Mouse (Mus musculus): ENCODE results near the gene Pjvk. TPM values are rescaled to one million over a fixed set of nuclear protein-coding genes. Genes with fewer than 3 reads are reported as not detected.

Gene Pjvk
- polyA plus RNA-seq, 1 experiment from 2014 or later = 0.41 TPM

GRCm38 (mm10) chr2:76654646-76655045, 6.4 kb downstream of the Pjvk start:
- no peaks in the 10 kb centered on the region for H3K36me3 ChIP-seq (ENCODE audit: control insufficient read depth, insufficient read depth, low read length)
- H3K4me1 ChIP-seq (ENCODE audit: control insufficient read depth, insufficient read depth, low read length) = no peaks in the 10 kb centered on the region
- ATAC-seq (ENCODE audit: insufficient number of reproducible peaks, insufficient read depth, low FRiP score, low read depth) = 0 out of 2 replicates have a peak, but pooled peaks have one; percentile 42
- WGBS = 63% methylated on average over 5 of the region's 5 CpGs
- H3K4me2 ChIP-seq (replicated peaks; ENCODE audit: low read depth, low read length) = no peak overlapping the region
- no peaks in the 10 kb centered on the region for H3K9me3 ChIP-seq (ENCODE audit: control insufficient read depth, low read depth, low read length)
- H3K4me3 ChIP-seq (ENCODE audit: low read depth, low read length) = no peak overlapping the region
- no peak overlapping the region for H3K9ac ChIP-seq (replicated peaks; ENCODE audit: low read depth, low read length)
- H3K27me3 ChIP-seq (ENCODE audit: control insufficient read depth, insufficient read depth, low read length) = no peaks in the 10 kb centered on the region
- no peak overlapping the region for H3K27ac ChIP-seq (ENCODE audit: low read length)

GRCm38 (mm10) chr2:76655444-76655843, 7.2 kb downstream of the Pjvk start:
- Histone ChIP-seq H3K4me2 (replicated peaks; ENCODE audit: low read depth, low read length) (no peak overlapping the region), H3K9ac (replicated peaks; ENCODE audit: low read depth, low read length) (no peak overlapping the region), H3K4me3 (ENCODE audit: low read depth, low read length) (no peak overlapping the region), H3K36me3 (ENCODE audit: control insufficient read depth, insufficient read depth, low read length) (no peaks in the 10 kb centered on the region), H3K9me3 (ENCODE audit: control insufficient read depth, low read depth, low read length) (no peaks in the 10 kb centered on the region), H3K27ac (ENCODE audit: low read length) (no peak overlapping the region), H3K27me3 (ENCODE audit: control insufficient read depth, insufficient read depth, low read length) (no peaks in the 10 kb centered on the region), H3K4me1 (ENCODE audit: control insufficient read depth, insufficient read depth, low read length) (no peaks in the 10 kb centered on the region)
- no peak for ATAC-seq (ENCODE audit: insufficient number of reproducible peaks, insufficient read depth, low FRiP score, low read depth)
- WGBS = 74% methylated on average over 3 of the region's 3 CpGs

- Histone ChIP-seq H3K4me1 (ENCODE audit: control insufficient read depth, insufficient read depth, low read length) (no peaks in the 10 kb centered on the region), H3K4me3 (ENCODE audit: low read depth, low read length) (no peak overlapping the region), H3K36me3 (ENCODE audit: control insufficient read depth, insufficient read depth, low read length) (no peaks in the 10 kb centered on the region), H3K9me3 (ENCODE audit: control insufficient read depth, low read depth, low read length) (no peaks in the 10 kb centered on the region), H3K4me2 (replicated peaks; ENCODE audit: low read depth, low read length) (no peak overlapping the region), H3K27ac (ENCODE audit: low read length) (no peak overlapping the region), H3K9ac (replicated peaks; ENCODE audit: low read depth, low read length) (no peak overlapping the region), H3K27me3 (ENCODE audit: control insufficient read depth, insufficient read depth, low read length) (no peaks in the 10 kb centered on the region)
- ATAC-seq (ENCODE audit: insufficient number of reproducible peaks, insufficient read depth, low FRiP score, low read depth) = no peak
- WGBS = 12% methylated on average over 1 of the region's 1 CpGs
These were observed 7.7 kb downstream of the Pjvk start for GRCm38 (mm10) chr2:76655982-76656381.

- ATAC-seq (ENCODE audit: insufficient number of reproducible peaks, insufficient read depth, low FRiP score, low read depth) = no peak
- 76% methylated on average over 13 of the region's 13 CpGs for WGBS
- Histone ChIP-seq H3K9ac (replicated peaks; ENCODE audit: low read depth, low read length) (no peak overlapping the region), H3K36me3 (ENCODE audit: control insufficient read depth, insufficient read depth, low read length) (peaks cover 8% of the 10 kb centered on the region), H3K4me1 (ENCODE audit: control insufficient read depth, insufficient read depth, low read length) (no peaks in the 10 kb centered on the region), H3K27ac (ENCODE audit: low read length) (no peak overlapping the region), H3K9me3 (ENCODE audit: control insufficient read depth, low read depth, low read length) (no peaks in the 10 kb centered on the region), H3K27me3 (ENCODE audit: control insufficient read depth, insufficient read depth, low read length) (no peaks in the 10 kb centered on the region), H3K4me3 (ENCODE audit: low read depth, low read length) (no peak overlapping the region), H3K4me2 (replicated peaks; ENCODE audit: low read depth, low read length) (no peak overlapping the region)
These were observed 10.3 kb downstream of the Pjvk start for GRCm38 (mm10) chr2:76658551-76658950.

- Histone ChIP-seq H3K9ac (replicated peaks; ENCODE audit: low read depth, low read length) (no peak overlapping the region), H3K9me3 (ENCODE audit: control insufficient read depth, low read depth, low read length) (no peaks in the 10 kb centered on the region), H3K4me3 (ENCODE audit: low read depth, low read length) (no peak overlapping the region), H3K27ac (ENCODE audit: low read length) (no peak overlapping the region), H3K4me2 (replicated peaks; ENCODE audit: low read depth, low read length) (no peak overlapping the region), H3K27me3 (ENCODE audit: control insufficient read depth, insufficient read depth, low read length) (no peaks in the 10 kb centered on the region), H3K4me1 (ENCODE audit: control insufficient read depth, insufficient read depth, low read length) (no peaks in the 10 kb centered on the region), H3K36me3 (ENCODE audit: control insufficient read depth, insufficient read depth, low read length) (peaks cover 9% of the 10 kb centered on the region)
- ATAC-seq (ENCODE audit: insufficient number of reproducible peaks, insufficient read depth, low FRiP score, low read depth) = no peak
- WGBS = 56% methylated on average over 6 of the region's 8 CpGs
These were observed 11.1 kb downstream of the Pjvk start for GRCm38 (mm10) chr2:76659419-76659818.

DNA sequence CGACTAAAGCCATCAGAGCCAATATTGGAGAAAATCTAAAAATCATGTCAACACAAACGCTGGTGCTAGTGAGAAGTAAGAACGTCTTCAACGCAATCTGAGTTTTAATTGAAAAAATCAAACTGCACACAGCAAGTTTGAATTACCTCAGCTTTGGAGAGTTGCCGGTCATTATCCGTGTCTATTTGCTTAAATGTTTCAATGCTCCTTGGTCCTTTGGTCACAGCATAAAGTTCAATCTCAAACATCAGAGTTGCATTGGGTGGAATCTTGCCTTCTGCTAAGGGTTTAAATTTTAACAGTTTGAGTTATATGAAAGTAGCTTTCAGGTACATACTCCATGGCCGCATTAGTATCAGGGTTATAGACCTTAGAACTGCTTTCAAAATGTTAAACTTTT, 17.3 kb downstream of the Pjvk start:
- H3K36me3 ChIP-seq (ENCODE audit: control insufficient read depth, insufficient read depth, low read length) = peaks cover 16% of the 10 kb centered on the region
- no peak overlapping the region for H3K27ac ChIP-seq (ENCODE audit: low read length)
- no peak overlapping the region for H3K9ac ChIP-seq (replicated peaks; ENCODE audit: low read depth, low read length)
- no peaks in the 10 kb centered on the region for H3K9me3 ChIP-seq (ENCODE audit: control insufficient read depth, low read depth, low read length)
- no peaks in the 10 kb centered on the region for H3K4me1 ChIP-seq (ENCODE audit: control insufficient read depth, insufficient read depth, low read length)
- no peak for ATAC-seq (ENCODE audit: insufficient number of reproducible peaks, insufficient read depth, low FRiP score, low read depth)
- WGBS = 96% methylated on average over 7 of the region's 7 CpGs
- H3K4me3 ChIP-seq (ENCODE audit: low read depth, low read length) = no peak overlapping the region
- H3K27me3 ChIP-seq (ENCODE audit: control insufficient read depth, insufficient read depth, low read length) = no peaks in the 10 kb centered on the region
- no peak overlapping the region for H3K4me2 ChIP-seq (replicated peaks; ENCODE audit: low read depth, low read length)

DNA sequence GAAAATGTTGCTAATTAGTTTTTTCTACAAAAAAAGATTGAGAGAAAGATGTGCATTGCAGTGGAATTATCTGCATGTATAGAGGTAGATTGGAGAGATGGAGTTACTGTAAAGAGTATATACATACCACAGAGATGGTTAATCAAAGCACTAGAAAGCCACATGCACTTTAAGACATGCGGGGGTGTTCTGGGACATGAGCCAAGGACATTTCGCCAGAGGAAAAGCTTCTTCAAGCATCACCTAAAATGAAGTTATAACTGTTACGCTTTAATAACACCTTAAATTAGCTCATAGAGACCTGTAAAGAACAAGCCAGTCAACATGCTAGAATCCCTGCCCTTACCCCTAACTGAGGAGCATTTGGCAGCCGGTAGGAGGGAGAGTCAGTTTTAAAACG, 18.9 kb downstream of the Pjvk start:
- Histone ChIP-seq H3K9me3 (ENCODE audit: control insufficient read depth, low read depth, low read length) (no peaks in the 10 kb centered on the region), H3K9ac (replicated peaks; ENCODE audit: low read depth, low read length) (no peak overlapping the region), H3K27me3 (ENCODE audit: control insufficient read depth, insufficient read depth, low read length) (no peaks in the 10 kb centered on the region), H3K4me3 (ENCODE audit: low read depth, low read length) (no peak overlapping the region), H3K36me3 (ENCODE audit: control insufficient read depth, insufficient read depth, low read length) (peaks cover 12% of the 10 kb centered on the region), H3K27ac (ENCODE audit: low read length) (no peak overlapping the region), H3K4me2 (replicated peaks; ENCODE audit: low read depth, low read length) (no peak overlapping the region), H3K4me1 (ENCODE audit: control insufficient read depth, insufficient read depth, low read length) (no peaks in the 10 kb centered on the region)
- 65% methylated on average over 5 of the region's 5 CpGs for WGBS
- no peak for ATAC-seq (ENCODE audit: insufficient number of reproducible peaks, insufficient read depth, low FRiP score, low read depth)

DNA sequence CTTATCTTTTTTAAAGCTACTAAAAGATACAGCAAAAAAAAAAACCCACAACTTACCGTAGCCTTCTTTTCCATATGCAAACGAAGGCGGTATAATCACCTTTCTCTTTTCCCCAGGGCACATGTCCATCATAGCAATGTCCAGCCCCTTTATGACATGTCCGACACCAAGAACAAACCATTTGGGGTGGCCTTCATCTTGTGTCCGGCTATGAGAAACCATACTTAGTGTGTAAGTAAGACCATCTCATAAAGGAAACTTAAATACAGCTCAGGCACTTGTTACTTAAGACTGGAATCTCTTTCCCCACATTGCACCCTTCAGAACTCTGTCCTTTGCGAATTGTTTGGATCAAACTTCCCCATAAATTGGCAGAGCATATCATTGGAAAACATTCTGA, 23.4 kb downstream of the Pjvk start:
- H3K9ac ChIP-seq (replicated peaks; ENCODE audit: low read depth, low read length) = peak overlapping the region; percentile 53
- peak overlapping the region; percentile 69 for H3K4me2 ChIP-seq (replicated peaks; ENCODE audit: low read depth, low read length)
- peaks cover 6% of the 10 kb centered on the region for H3K4me1 ChIP-seq (ENCODE audit: control insufficient read depth, insufficient read depth, low read length)
- H3K4me3 ChIP-seq (ENCODE audit: low read depth, low read length) = peak overlapping the region; percentile 50
- no peaks in the 10 kb centered on the region for H3K9me3 ChIP-seq (ENCODE audit: control insufficient read depth, low read depth, low read length)
- H3K27ac ChIP-seq (ENCODE audit: low read length) = no peak overlapping the region
- no peaks in the 10 kb centered on the region; the same call in 1 of the 2 replicates for H3K36me3 ChIP-seq (ENCODE audit: control insufficient read depth, insufficient read depth, low read length)
- WGBS = 83% methylated on average over 6 of the region's 6 CpGs
- H3K27me3 ChIP-seq (ENCODE audit: control insufficient read depth, insufficient read depth, low read length) = no peaks in the 10 kb centered on the region
- ATAC-seq (ENCODE audit: insufficient number of reproducible peaks, insufficient read depth, low FRiP score, low read depth) = no peak

GRCm38 (mm10) chr2:76672134-76672745, 24.0 kb downstream of the Pjvk start:
- ATAC-seq (ENCODE audit: insufficient number of reproducible peaks, insufficient read depth, low FRiP score, low read depth) = no peak
- peak overlapping the region; percentile 88 for H3K27ac ChIP-seq (ENCODE audit: low read length)
- H3K4me3 ChIP-seq (ENCODE audit: low read depth, low read length) = peak overlapping the region; percentile 50
- H3K4me2 ChIP-seq (replicated peaks; ENCODE audit: low read depth, low read length) = peak overlapping the region; percentile 69
- H3K9me3 ChIP-seq (ENCODE audit: control insufficient read depth, low read depth, low read length) = no peaks in the 10 kb centered on the region
- no peaks in the 10 kb centered on the region for H3K36me3 ChIP-seq (ENCODE audit: control insufficient read depth, insufficient read depth, low read length)
- peaks cover 10% of the 10 kb centered on the region for H3K4me1 ChIP-seq (ENCODE audit: control insufficient read depth, insufficient read depth, low read length)
- 11% methylated on average over 9 of the region's 9 CpGs for WGBS
- H3K9ac ChIP-seq (replicated peaks; ENCODE audit: low read depth, low read length) = peak overlapping the region; percentile 53
- H3K27me3 ChIP-seq (ENCODE audit: control insufficient read depth, insufficient read depth, low read length) = no peaks in the 10 kb centered on the region

Measured in stomach, embryonic 14.5 days (tissue).